Mouse (Mus musculus) central nervous system, embryonic 11.5 days (tissue): ENCODE data around the gene Ptger1. TPM values are rescaled to one million over a fixed set of nuclear protein-coding genes. Genes with fewer than 3 reads are reported as not detected.

ENCODE experiments used
- polyA plus RNA-seq: library from polyadenylated mRNA; depleted of rRNA; stranded (reverse); fragments of >200 nt; gene quantifications from 2 replicates; pipeline ENCODE4 v1.2.3, GENCODE M21; 2012; rRNA removed

Ptger1 gene
- polyA plus RNA-seq = 0.71 and 0.99 TPM in 2 replicates

DNA sequence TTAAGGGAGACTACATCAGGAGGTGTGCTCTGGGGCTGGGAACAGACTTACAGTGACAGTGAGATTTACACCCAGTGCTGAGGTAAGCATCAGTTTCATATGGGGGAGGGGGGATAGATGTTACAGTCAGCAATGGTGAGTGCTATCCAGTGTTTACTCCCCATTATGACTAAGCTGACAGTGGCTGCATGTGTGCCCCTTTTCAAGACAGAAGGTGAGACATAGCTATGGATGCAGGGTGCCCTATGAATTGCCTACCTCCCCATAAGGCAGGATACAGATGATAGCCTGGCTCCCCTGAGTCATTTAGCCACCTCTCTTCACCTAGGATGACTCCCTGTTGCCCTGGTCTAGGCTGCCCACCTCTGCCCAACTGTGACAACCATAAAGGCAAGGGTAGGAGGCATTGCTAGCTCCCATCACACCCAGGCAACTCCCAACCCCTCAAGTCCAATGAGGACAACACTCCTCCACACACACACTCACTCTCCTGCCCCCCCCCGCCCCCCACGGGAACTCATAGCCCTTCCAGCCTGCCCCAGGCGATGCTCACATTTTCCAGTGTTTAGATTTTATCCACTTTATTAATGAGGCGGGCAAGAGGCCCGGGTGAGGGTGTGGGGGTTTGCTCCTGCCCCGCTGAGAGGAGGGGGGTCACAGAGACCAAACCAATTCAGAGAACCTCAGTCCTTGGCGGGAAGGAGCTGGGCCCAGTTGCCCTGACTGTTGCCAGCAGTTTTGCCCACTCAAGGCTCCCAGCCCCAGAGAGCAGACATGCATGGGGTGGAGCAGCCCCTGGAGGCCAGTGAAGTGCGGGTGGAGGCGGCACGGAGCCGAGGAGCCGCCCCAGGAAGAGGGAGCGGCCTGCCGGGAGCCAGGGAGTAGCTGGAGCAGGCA is at the start of gene Ptger1:
Ptger1 (plus strand) TSS at position 710 of the 897 bp plus-strand sequence.

DNA sequence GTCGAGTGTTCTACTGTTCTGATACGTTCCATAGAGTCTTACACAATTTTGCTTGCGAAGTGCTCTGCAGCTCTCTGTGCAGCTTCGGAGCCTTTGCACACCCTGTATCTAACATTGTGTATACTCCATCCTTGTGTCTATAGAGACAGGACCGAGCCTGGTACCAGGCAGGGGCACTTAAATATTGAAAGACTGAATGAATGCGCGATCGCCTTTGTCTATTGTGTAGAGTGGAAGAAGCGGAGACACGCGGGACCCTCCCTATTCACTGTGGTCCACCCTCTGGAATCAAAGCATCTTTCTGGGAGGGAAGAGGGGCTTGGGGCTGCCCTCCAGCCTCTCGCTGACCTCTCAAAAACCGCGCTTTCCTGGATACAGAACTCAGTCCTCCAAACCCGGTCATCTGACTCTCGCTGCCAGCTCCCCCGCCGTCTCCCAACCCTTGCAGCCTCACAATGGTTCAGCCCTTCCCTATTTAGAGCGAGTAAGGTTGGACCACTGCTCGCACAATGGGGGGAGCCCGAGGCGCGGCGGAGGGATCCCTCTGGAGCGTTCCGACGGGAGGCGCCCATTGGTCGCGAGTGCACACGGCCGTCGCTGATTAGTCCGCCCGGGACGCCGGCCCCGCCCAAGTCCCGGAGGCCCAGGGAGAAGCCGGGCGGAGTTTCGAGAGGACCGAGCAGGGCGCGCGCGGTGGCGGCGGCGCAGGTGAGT is 14.3 kb upstream of the Ptger1 start, which contains the start of gene Gipc1:
Gipc1 (plus strand) TSS at position 648 of the 714 bp plus-strand sequence.

DNA sequence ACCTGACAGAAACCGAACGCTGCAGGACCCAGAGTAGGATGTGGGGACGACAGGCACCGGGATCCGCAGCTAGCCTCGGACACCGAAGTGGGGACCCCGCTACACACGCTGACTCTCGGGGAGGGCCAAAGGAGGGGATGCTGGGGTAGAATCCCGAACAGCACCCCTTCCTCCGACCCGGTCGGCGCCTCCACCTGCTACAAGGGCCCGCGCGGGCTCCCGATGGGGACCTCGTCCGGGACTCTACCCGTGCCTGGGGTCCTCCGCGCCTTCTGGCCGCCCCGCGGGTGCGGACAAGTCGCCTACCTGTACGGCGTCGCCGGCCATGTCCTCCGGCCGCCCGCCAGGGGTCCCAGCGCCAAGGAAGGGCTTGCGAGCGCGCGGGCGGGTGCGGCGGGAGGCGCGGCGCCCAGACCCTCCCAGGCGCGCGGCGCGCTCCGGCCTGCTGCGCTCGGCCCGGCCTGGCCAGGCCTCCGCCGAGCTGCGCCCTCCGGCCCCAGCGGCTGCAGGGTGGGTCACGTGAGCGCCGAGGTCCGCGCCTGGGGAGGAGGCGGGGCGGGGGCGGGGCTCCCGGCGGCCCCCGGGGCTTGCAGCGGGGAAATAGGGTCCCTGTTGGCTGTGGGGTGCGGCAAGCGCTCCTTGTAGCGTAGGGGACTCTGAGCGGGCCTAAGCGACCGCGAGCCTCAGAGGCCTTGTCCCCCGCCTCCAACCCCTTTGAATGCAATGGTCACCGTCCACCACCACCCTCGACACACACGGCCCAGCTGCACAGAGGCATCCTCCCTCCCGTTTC is 32.4 kb downstream of the Ptger1 start, which contains the start of gene Pkn1:
Pkn1 (minus strand) TSS at position 519 of the 793 bp plus-strand sequence.

DNA sequence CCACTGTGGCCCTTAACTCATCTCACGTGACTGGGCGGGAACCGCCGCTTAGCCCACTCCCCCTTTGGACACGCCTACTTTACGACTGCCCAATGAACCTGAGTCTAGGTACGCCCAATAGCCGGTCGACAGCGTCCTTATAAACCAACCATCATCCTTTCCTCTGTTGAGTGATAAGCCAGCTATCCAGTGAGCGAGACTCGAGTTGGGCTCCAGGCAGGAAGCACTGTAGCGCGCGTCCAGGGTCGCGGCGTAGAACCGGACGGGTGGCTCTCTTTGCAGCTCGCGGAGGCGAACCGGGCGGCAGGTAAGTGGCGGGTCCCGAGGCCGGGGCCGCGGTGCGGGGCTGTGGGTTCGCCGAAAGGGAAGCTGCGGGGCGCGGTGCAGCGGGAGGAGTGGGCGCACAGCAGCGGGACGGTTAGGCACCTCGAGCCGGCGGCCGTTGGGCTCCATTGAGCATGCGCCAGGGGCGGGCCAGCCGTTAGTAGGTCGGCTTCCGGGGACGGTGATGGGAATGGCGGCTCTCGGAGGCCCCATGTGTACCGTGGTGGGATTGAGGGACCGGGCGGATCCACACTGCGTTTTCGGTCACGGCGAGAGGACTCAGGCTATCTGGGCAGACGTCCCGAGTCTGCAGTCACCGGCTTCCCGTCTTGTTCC is 48.7 kb downstream of the Ptger1 start, which contains the start of gene Ddx39:
Ddx39 (plus strand) TSS at position 147 of the 660 bp plus-strand sequence.

Other genes with a start within 250 kb of the Ptger1 start
- gene Scoc, start 208.3 kb upstream of the Ptger1 start, polyA plus RNA-seq = 102 and 133 TPM in 2 replicates
- gene Olfr370, start 130.9 kb upstream of the Ptger1 start, polyA plus RNA-seq = not detected in 2 replicates
- 266 and 476 TPM in 2 replicates for gene Ndufb7, start 100.0 kb upstream of the Ptger1 start, polyA plus RNA-seq
- gene Tecr, start 58.7 kb upstream of the Ptger1 start, polyA plus RNA-seq = 381 and 553 TPM in 2 replicates
- 34.4 and 39.8 TPM in 2 replicates for gene Dnajb1, start 58.5 kb upstream of the Ptger1 start, polyA plus RNA-seq
- gene Gipc1, start 14.0 kb upstream of the Ptger1 start, polyA plus RNA-seq = 100 and 131 TPM in 2 replicates
- gene Pkn1, start 32.5 kb downstream of the Ptger1 start, polyA plus RNA-seq = 41.9 and 54.5 TPM in 2 replicates
- 134 and 140 TPM in 2 replicates for gene Ddx39, start 48.5 kb downstream of the Ptger1 start, polyA plus RNA-seq
- gene Adgre5, start 74.6 kb downstream of the Ptger1 start, polyA plus RNA-seq = 15.5 and 29.8 TPM in 2 replicates
- 92.0 and 127 TPM in 2 replicates for gene Adgrl1, start 233.4 kb downstream of the Ptger1 start, polyA plus RNA-seq